Mouse (Mus musculus) heart, adult 10 weeks (tissue): ENCODE measurements around the gene Gm3005. TPM values are rescaled to one million over a fixed set of nuclear protein-coding genes. Genes with fewer than 3 reads are reported as not detected.

Experiments
- polyA plus RNA-seq: library from polyadenylated mRNA; stranded (reverse); fragments of 350-450 nt; fragmentation: Illumina TruSeq; extraction: RNeasy Lipid Tissue Mini Kit (QIAGEN cat#74804); gene quantifications from one replicate; pipeline ENCODE4 v1.2.3, GENCODE M21; 2014; ENCODE audit warnings: low read depth, low replicate concordance

Gm3005 gene
- not detected for polyA plus RNA-seq

DNA sequence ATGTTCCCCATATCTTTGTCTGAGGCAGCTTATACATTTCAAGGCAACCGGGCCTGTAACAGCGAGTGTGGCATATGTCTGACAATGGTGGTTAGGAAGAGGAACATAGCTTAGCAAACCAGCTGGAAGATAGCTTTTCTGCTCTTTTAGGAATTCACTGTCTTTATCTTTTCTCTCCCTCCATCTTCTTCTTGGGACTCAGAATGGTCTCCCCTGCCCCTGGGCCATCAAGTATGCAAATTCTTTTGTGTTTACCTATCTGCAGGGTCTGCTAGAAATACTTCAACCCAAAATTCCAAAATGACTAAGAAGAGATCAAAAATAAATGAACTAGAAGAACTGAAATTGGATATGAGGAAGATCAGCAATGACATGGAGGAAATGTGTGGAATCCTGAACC is at the start of gene Gm3005:
Gm3005 (plus strand) TSS at position 301 of the 400 bp plus-strand sequence.

DNA sequence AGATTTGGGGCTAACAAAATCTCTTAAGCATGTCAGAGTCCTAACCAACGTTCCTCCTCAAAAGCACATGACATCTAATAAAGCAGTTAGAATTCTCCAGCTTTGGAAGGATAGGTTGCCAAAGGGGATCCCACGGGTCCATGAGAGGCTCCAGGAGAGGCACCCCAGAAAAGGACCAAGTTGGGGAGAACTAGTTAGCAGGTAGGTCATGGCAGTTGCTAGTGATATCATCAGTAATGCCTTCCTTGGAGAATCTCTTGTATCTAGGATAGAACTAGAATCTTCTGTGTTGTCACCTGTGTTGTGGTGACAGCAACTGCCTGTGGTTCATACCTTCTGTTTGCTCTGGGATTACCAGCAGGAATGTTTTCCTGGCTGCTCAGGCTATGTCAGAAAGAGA is 33.1 kb upstream of the Gm3005 start, which contains the start of gene Gm10413:
Gm10413 (plus strand) TSS at position 301 of the 400 bp plus-strand sequence.

DNA sequence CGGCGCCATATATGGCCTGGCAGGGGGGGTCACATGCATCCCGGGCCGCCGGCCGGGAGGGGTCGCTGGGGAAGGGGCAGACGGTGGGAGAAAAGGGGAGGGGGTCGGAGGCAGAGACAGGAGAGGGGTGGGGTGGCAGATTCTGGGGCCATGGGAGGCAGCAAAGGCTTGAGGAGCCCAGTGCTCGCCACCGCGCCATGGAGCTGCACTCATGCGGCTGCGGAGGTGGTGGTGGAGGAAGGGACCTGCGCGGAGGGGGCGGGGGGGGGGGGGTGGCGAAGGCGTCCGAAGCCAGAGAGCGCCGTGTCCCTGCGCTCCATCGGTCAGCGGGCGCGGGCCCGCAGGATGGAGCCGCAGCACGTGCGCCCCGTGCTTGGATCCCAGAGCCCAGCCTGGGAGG is 15.6 kb upstream of the Gm3005 start, which contains the start of gene Gm10409:
Gm10409 (plus strand) TSS at position 301 of the 400 bp plus-strand sequence.

DNA sequence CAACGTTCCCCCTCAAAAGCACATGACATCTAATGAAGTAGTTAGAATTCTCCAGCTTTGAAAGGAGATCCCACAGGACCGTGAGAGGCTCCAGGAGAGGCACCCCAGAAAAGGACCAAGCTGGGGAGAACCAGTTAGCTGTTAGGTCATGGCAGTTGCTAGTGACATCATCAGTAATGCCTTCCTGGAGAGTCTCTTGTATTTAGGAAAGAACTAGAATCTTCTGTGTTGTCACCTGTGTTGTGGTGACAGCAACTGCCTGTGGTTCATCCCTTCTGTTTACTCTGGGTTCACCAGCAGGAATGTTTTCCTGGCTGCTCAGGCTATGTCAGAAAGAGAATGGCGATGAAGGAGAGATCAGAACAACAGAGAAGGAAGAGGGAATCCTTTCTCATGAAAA is 21.2 kb downstream of the Gm3005 start, which contains the start of gene Gm10408:
Gm10408 (plus strand) TSS at position 301 of the 400 bp plus-strand sequence.

DNA sequence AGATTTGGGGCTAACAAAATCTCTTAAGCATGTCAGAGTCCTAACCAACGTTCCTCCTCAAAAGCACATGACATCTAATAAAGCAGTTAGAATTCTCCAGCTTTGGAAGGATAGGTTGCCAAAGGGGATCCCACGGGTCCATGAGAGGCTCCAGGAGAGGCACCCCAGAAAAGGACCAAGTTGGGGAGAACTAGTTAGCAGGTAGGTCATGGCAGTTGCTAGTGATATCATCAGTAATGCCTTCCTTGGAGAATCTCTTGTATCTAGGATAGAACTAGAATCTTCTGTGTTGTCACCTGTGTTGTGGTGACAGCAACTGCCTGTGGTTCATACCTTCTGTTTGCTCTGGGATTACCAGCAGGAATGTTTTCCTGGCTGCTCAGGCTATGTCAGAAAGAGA is 206.3 kb downstream of the Gm3005 start, which contains the start of gene Gm3012:
Gm3012 (plus strand) TSS at position 301 of the 400 bp plus-strand sequence.

Other genes starting within 250 kb of the Gm3005 start
- gene Gm5795, start 239.8 kb upstream of the Gm3005 start, polyA plus RNA-seq, result not detected
- gene D830030K20Rik, start 219.6 kb upstream of the Gm3005 start, polyA plus RNA-seq, result 1.8 TPM
- not detected for gene Gm2956, start 95.5 kb upstream of the Gm3005 start, polyA plus RNA-seq
- gene Gm10413, start 33.0 kb upstream of the Gm3005 start, polyA plus RNA-seq, result not detected
- gene Gm10409, start 15.5 kb upstream of the Gm3005 start, polyA plus RNA-seq, result not detected
- gene Gm10408, start 21.3 kb downstream of the Gm3005 start, polyA plus RNA-seq, result not detected
- not detected for gene Gm3012, start 206.4 kb downstream of the Gm3005 start, polyA plus RNA-seq
- gene Gm3020, start 223.9 kb downstream of the Gm3005 start, polyA plus RNA-seq, result not detected